Mouse (Mus musculus) cerebellum, postnatal 25 days (tissue): Measurements from ENCODE around the gene Blvra.
"Not testable (repeated sequence)": the region's sequence is repeated elsewhere in the genome, so short reads cannot be mapped to it uniquely, and the experiment has no call there.

Experiments
- DNase-seq, 2 experiments: peaks; one replicate each; pipeline ENCODE4 v3.0.0; 2021; ENCODE audit warnings: mixed read lengths in 2 of 2

Blvra gene

DNA sequence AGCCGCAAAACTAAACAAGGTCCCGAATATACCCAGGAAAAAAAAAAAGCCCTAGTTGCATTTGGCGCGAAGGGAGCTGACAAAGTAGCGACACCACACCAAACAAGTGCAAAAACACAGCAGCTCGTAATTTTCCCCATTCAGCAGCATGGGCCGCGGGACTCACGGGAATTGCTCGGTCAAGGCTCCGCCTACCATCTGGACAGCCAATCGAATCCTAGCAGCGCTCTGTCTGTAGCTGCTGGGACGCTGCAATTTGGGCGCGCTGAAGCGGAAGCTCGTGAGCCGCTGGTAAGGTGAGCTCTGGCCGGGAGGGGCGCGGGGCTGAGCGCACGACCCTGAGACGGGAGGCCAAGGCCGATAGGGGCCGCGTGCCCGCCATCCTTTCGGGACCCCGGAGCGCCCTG, at the start of gene Blvra:
Gene Blvra (plus strand): TSS at position 231 of the 407 bp plus-strand sequence.
- peak; percentile 91 to 94 for DNase-seq

DNA sequence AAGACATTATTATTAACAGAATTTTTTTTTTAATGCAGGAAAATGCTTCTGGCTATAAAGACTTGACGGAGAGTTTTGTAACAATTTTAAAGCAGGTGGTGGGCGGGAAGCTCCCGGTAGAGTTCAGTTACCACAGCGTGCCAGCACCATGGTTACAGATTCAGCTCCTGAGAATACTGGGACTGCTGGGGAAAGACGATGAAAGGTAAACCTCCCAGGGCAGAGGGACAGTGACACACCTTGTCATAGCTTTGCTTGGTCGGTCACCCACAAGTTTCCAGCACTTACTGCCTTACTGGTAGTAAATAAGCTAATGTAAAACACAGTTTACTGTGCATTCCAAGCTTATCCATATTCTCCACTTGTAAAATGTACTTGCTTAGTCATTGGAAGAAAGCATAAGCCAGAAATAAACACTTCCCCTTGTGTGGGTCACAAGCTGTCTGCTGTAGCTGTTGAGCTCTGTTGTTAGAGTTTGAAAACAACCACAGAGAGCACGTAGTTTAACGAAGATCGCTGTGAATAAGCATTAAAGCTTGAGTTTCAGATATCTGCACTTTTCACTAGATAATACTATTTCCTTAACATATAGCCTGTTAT, 35.4 kb upstream of the Blvra start:
- DNase-seq, result no peak

- DNase-seq, result no peak
Measured at GRCm38 (mm10) chr2:127037299-127037698, 33.2 kb upstream of the Blvra start.

DNA sequence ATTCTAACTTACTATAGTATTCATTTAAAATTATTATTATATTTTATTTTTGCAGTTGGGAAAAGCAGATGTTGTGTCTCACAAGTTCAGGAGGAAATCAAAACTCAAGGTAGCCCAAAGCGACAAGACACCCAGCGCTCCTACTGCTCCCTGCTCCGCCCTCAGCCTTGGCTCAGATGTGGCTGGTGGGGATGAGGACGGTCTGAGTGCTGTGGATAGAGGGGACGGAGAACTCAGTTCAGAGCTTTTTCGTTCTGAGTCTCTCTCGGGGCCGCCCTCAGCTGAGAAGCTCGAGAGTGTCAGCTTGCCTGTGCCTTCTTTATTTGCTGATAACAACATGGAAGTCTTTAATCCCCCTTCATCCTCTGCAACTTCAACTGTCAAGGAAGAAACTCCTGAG, 9.0 kb upstream of the Blvra start:
- no peak for DNase-seq

DNA sequence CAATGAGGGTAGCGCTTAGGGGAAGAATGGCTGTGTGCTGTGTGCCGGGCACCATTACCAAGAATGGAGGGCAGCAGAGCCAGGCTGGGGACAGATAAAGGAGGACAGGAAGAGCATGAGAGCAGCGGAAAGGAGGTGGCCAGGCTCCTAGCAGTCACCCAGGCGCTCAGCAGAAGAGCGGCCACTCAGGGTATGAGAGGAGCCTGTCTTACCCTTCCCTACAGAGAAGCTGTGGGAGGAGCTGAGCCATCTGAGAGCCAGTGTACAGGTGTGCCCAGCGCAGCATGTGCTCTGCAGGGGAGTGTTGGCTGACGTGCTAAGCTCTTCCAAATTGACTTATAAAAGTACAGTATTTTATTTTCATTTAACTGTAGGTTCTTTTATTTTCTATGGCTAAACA, 1.7 kb upstream of the Blvra start:
- no peak for DNase-seq

DNA sequence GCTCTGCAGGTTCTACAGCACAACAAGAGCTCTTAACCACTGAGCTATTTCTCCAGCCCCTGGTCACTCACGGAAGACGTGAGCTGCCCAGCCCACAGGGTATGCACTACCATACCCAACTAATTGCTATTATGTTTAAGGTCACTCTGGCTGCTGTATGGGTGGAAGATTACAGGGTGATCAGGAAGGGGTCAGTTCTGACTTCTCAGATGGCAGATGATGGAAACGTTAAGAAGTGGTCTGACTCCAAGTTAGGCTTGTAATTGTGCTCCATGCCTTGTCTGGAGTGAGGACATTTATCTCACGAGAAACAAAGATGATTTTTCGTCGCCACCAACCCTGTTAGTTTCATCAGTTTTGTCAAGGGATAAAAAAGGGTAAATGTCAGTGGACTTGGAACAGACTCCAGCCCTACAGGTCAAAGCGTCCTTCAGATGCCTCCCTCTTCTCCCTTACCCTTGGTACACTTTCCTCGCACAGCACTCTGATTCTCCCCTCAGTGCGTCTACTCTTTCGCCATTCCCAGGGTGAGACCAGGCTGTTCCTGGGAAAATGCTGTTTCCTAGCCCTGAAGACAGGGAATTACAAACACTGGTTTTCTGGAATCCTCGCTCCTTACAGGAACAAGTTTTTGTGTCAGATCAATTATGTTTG, 557 bp upstream of the Blvra start:
- no peak for DNase-seq

GRCm38 (mm10) chr2:127070879-127071278, 414 bp downstream of the Blvra start:
- no peak for DNase-seq

GRCm38 (mm10) chr2:127074116-127074515, 3.7 kb downstream of the Blvra start:
- no peak for DNase-seq

- DNase-seq, result no peak
Measured at GRCm38 (mm10) chr2:127077611-127078010, 7.1 kb downstream of the Blvra start.

GRCm38 (mm10) chr2:127079066-127079465, 8.6 kb downstream of the Blvra start:
- DNase-seq, result not testable (repeated sequence)

- no peak for DNase-seq
Measured at GRCm38 (mm10) chr2:127079881-127080590, 9.6 kb downstream of the Blvra start.

DNA sequence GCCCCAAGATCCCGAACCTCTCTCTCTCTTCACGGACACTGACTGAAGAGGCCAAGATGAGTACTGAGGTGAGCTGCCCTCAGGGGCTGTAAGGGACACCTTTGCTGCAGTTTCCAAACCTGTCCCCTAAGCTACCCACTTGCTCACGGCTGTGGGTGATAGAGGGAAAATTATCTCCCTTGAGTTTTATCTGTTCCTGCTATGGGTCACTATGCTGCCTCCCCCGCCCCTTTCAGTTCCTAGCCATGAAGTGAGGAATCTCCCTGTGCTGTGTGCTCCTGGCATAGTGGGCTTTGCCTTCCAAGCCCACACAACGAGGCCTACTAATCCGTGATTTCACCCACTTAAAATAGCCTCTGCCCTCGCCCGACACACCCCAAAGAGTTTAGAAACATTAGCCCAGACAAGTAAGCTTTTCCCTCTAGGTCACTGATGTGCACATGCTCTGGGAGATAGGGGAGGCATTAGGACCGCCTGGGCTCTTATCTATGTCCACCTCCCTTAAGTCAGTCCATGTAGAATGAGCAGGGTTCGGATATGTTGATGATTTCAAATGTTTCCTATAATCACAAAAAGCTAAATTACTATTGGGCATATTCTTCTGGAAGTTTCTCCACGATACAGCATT, 10.2 kb downstream of the Blvra start:
- no peak for DNase-seq

GRCm38 (mm10) chr2:127086235-127086634, 15.8 kb downstream of the Blvra start:
- DNase-seq, result no peak

DNA sequence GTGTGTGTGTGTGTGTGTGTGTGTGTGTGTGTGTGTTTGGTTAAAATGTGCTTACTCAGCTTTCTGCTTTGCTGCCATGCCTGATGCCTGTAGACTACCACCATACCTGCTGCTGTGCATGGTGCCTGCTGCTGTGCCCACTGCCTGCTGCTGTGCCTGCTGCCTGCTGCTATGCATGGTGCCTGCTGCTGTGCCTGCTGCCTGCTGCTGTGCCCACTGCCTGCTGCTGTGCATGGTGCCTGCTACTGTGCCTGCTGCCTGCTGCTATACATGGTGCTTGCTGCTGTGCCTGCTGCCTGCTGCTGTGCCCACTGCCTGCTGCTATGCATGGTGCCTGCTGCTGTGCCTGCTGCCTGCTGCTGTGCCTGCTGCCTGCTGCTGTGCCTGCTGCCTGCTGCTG, 19.7 kb downstream of the Blvra start:
- not testable (repeated sequence) for DNase-seq

GRCm38 (mm10) chr2:127092000-127092399, 21.5 kb downstream of the Blvra start:
- no peak for DNase-seq

DNA sequence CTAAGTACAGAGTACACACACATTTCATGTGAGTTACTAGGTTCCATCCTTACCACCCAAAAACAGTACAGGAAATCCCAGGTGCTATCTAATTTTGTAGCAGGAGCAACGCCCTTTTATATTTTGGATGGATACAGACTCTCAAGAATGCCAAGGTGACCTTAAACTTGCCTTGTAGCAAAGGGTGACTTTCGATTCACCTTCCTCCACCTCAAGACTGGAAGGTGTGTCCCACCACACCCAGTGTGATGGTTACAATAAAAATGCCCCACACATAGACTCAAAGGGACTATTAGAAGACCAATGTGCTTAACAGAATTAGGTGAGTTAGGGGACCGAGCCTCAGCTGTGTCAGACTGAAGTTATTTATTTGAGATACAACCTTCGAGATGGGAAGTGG, 38.5 kb downstream of the Blvra start:
- no peak for DNase-seq

GRCm38 (mm10) chr2:127121591-127122235, 51.2 kb downstream of the Blvra start:
- DNase-seq, result no peak

- no peak for DNase-seq
Measured at GRCm38 (mm10) chr2:127128926-127129325, 58.5 kb downstream of the Blvra start.

DNA sequence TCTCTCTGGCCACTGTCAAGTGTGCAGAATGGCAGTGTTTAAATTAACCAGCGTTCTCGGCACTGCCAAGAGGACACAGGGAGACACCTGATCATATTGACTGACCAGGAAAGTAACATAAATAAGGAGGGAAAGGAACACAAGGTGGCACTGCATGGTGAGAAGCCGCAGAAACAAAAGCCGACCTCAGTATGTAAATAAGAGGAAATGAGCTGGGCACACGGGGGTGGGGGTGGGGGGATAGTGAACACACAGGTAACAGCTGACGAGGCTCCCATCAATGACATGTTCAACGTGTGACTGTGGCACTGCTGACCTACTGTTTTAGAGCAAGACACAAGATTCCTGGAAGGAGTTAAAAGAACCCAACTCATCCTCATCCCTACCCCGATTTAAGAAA, 60.9 kb downstream of the Blvra start:
- no peak for DNase-seq

DNA sequence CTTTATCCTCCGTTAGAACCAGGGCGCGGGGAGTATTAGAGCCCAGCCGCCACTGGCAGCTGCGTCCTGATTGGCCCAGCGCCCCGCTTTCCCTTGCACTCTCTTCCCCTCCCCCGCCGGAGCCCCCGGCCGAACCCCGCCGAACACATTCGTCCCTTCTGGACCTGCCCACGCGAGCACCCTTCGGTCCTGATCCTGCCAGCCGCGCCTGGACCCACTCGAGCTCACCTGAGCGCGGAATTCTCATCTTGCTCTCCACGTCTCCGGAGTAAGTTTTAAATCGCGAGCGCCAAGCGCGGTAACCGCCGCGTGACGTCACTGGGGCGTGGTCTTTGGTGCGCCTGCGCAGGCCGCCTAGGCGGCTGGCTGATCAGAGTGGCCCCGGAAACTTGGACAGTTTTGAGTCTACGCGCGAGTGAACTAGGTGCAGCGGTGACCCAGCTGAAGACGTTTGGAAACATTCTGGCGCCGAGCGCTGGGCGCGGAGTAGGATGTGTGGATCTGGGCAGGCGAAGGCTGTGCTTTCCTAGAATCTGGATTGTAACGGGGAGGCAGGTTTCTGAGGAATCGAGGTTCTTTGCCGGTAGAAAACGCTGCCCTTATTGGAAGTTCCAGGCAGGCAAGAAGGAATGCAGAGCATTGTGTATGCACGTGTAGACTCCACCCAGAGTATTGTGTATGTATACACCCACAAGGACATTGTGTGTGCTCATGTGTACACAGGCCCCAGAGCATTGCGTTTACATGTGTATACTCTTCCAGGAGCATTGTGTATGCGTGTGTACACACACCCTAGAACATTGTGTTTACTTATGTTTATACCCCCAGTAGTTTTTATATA, 63.4 kb downstream of the Blvra start, which contains the start of gene Ncaph:
Gene Ncaph (minus strand): TSS at position 334 of the 841 bp plus-strand sequence.
- peak; percentile 94 to 96 for DNase-seq

DNA sequence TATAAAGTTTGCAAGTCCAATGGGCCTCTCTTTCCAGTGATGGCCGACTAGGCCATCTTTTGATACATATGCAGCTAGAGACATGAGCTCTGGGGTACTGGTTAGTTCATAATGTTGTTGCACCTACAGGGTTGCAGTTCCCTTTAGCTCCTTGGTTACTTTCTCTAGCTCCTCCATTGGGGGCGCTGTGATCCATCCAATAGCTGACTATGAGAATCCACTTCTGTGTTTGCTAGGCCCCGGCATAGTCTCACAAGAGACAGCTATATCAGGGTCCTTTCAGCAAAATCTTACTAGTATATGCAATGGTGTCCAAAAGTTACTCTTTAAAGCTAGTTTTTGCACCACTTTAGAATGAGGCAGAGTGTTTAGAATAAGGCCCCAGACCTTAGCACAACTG, 64.8 kb downstream of the Blvra start:
- DNase-seq, result not testable (repeated sequence)

DNA sequence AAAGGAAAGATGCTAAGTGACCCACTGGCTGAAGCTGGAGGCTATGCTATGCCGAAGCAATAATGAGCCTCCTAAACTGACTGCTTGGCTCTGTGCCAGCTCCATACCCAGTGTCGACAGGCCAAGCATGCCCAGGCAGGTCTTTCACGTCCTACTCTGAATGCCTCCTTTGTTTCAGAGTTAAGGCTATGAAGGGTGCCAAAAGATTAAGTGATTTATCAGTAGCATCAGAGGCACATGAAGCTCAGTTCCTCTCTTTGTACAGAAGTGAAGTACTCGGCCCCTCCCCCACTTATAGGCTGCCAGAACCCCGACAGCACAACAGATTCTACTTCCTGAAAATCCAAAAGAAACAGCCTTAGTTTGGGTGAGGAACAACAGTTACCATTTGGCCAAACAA, 66.5 kb downstream of the Blvra start:
- DNase-seq, result peak; percentile 19 to 50
